Mouse (Mus musculus): ENCODE results near the gene Chst7.

- TF ChIP-seq CTCF (IDR thresholded peaks at IDR 0.05 in 2 of 3, conservative IDR thresholded peaks at IDR 0.05 in 1 of 3; ENCODE audit: control insufficient read depth in 1 of 3, insufficient read depth in 1 of 3, low read depth in 2 of 3, low read length in 3 of 3, poor library complexity in 1 of 3, severe bottlenecking in 1 of 3), result no peak
- no peak for TF ChIP-seq POLR2A (IDR thresholded peaks at IDR 0.05; ENCODE audit: control insufficient read depth in 1 of 2, insufficient read depth in 1 of 2, low read depth in 1 of 2, low read length in 2 of 2, poor library complexity in 1 of 2)
- no peak for TF ChIP-seq EP300 (IDR thresholded peaks at IDR 0.05; ENCODE audit: low read depth in 1 of 2, low read length in 2 of 2)
- TF ChIP-seq GATA1 (IDR thresholded peaks at IDR 0.05; ENCODE audit: low read depth, low read length), result no peak
- TF ChIP-seq JUND (IDR thresholded peaks at IDR 0.05; ENCODE audit: low read depth, low read length), result no peak
- TF ChIP-seq ETS1 (IDR thresholded peaks at IDR 0.05; ENCODE audit: low read depth, low read length), result no peak
Measured at GRCm38 (mm10) chrX:20060096-20060768, 872 bp downstream of the Chst7 start.
